17 mouse cellular contexts compared by ENCODE assay signal in the genomic region with DNA sequence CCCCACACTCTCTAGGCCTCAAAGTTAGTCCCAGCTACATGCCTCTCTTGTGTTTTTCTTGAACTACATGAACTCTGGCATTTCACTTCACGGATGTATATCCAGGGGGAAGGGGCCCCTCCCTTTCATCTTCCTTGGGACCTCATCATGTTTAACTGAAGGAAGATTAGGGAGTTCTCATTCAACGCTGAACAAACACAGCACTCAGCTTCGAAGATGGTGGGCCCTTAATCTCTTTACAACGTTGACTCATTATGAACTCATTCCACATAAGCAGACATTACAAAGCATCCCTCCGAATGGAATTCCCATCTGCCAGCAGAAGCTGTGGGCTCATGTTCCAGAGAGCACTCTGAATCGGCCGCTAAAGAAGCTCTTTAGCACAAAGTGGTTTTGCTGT.
DNase-seq lines count a peak whose midpoint lies in the region; ATAC-seq and TF ChIP-seq lines count a peak whose summit lies in the region.
"Had no signal": no experiment of that assay in that cellular context is flagged by ENCODE, and none has a peak within 500 bp of the region (broad histone marks: within the 10 kb centered on the region; RNA-seq: fewer than 3 reads in every experiment).

No protein-coding gene starts in this region.

- H3K4me2 ChIP-seq in forebrain, postnatal 0 days (ENCODE audit: low read depth) = no peak overlapping the region
- H3K4me2 ChIP-seq in midbrain, embryonic 12.5 days (replicated peaks) = no peak overlapping the region
- no peak overlapping the region for H3K4me2 ChIP-seq in midbrain, embryonic 16.5 days (ENCODE audit: low read length)
- H3K4me2 ChIP-seq: hindbrain, embryonic 14.5 days; limb, embryonic 13.5 days had no signal

- no peak for TF ChIP-seq CTCF in forebrain, postnatal 0 days (IDR thresholded peaks at IDR 0.05; ENCODE audit: low read depth)
- no peak for TF ChIP-seq CTCF in embryonic fibroblast, embryonic 13.5 days (IDR thresholded peaks at IDR 0.05; ENCODE audit: borderline replicate concordance, insufficient read depth, low read length)

- 7% methylated on average over 7 of the region's 7 CpGs for WGBS in forebrain, postnatal 0 days
- 41% methylated on average over 7 of the region's 7 CpGs for WGBS in forebrain, embryonic 10.5 days
- WGBS in midbrain, embryonic 12.5 days = 21% methylated on average over 7 of the region's 7 CpGs
- 12% methylated on average over 7 of the region's 7 CpGs for WGBS in midbrain, embryonic 16.5 days

- H3K27ac ChIP-seq in forebrain, postnatal 0 days (ENCODE audit: low read depth, low read length) = no peak overlapping the region
- no peak overlapping the region for H3K27ac ChIP-seq in forebrain, embryonic 10.5 days
- H3K27ac ChIP-seq in midbrain, embryonic 12.5 days (replicated peaks) = no peak overlapping the region
- no peak overlapping the region for H3K27ac ChIP-seq in midbrain, embryonic 16.5 days (ENCODE audit: low read length)
- H3K27ac ChIP-seq in embryonic fibroblast, embryonic 13.5 days (ENCODE audit: insufficient read depth, low read length) = peak overlapping the region; percentile 27; the same call in 1 of the 2 replicates
- H3K27ac ChIP-seq: hindbrain, embryonic 14.5 days; left cerebral cortex, adult 2 months; limb, embryonic 13.5 days; macrophage had no signal

- no peak overlapping the region for H3K9ac ChIP-seq in forebrain, postnatal 0 days
- H3K9ac ChIP-seq in midbrain, embryonic 12.5 days (replicated peaks) = no peak overlapping the region
- H3K9ac ChIP-seq in midbrain, embryonic 16.5 days (ENCODE audit: low read depth, low read length) = no peak overlapping the region
- H3K9ac ChIP-seq: hindbrain, embryonic 14.5 days; limb, embryonic 13.5 days; liver, postnatal 0 days had no signal

- no peak for TF ChIP-seq POLR2A in embryonic fibroblast, embryonic 13.5 days (IDR thresholded peaks at IDR 0.05; ENCODE audit: low read depth, low read length)

- no peak overlapping the region for H3K4me3 ChIP-seq in forebrain, postnatal 0 days (ENCODE audit: low read depth, low read length)
- H3K4me3 ChIP-seq in forebrain, embryonic 10.5 days = no peak overlapping the region
- H3K4me3 ChIP-seq in midbrain, embryonic 12.5 days = no peak overlapping the region
- H3K4me3 ChIP-seq in midbrain, embryonic 16.5 days (ENCODE audit: low read depth, low read length) = no peak overlapping the region
- no peak overlapping the region for H3K4me3 ChIP-seq in embryonic fibroblast, embryonic 13.5 days (ENCODE audit: insufficient read depth, low read length)
- H3K4me3 ChIP-seq: left cerebral cortex, adult 2 months; limb, embryonic 13.5 days had no signal

- no peaks in the 10 kb centered on the region for H3K27me3 ChIP-seq in forebrain, postnatal 0 days (ENCODE audit: insufficient read depth, low read length)
- peaks cover 67% of the 10 kb centered on the region for H3K27me3 ChIP-seq in forebrain, embryonic 10.5 days (ENCODE audit: poor library complexity, severe bottlenecking)
- peaks cover 86% of the 10 kb centered on the region for H3K27me3 ChIP-seq in midbrain, embryonic 12.5 days
- peaks cover 8% of the 10 kb centered on the region for H3K27me3 ChIP-seq in midbrain, embryonic 16.5 days (ENCODE audit: control insufficient read depth, insufficient read depth, low read depth, low read length)
- H3K27me3 ChIP-seq: limb, embryonic 13.5 days had no signal

- H3K9me3 ChIP-seq in forebrain, postnatal 0 days (ENCODE audit: low read length) = no peaks in the 10 kb centered on the region
- no peaks in the 10 kb centered on the region for H3K9me3 ChIP-seq in forebrain, embryonic 10.5 days
- H3K9me3 ChIP-seq in midbrain, embryonic 12.5 days = no peaks in the 10 kb centered on the region
- no peaks in the 10 kb centered on the region for H3K9me3 ChIP-seq in midbrain, embryonic 16.5 days (replicated peaks; ENCODE audit: control insufficient read depth, low read length, poor library complexity, severe bottlenecking)
- H3K9me3 ChIP-seq: limb, embryonic 13.5 days had no signal

- no peaks in the 10 kb centered on the region for H3K36me3 ChIP-seq in forebrain, postnatal 0 days (ENCODE audit: insufficient read depth)
- no peaks in the 10 kb centered on the region for H3K36me3 ChIP-seq in forebrain, embryonic 10.5 days (replicated peaks)
- H3K36me3 ChIP-seq in midbrain, embryonic 12.5 days = no peaks in the 10 kb centered on the region
- no peaks in the 10 kb centered on the region for H3K36me3 ChIP-seq in midbrain, embryonic 16.5 days (ENCODE audit: control insufficient read depth, insufficient read depth, low read length)
- H3K36me3 ChIP-seq: limb, embryonic 13.5 days had no signal

- H3K4me1 ChIP-seq in forebrain, postnatal 0 days (ENCODE audit: insufficient read depth) = no peaks in the 10 kb centered on the region
- H3K4me1 ChIP-seq in forebrain, embryonic 10.5 days = peaks cover 13% of the 10 kb centered on the region
- 0 out of 2 replicates have a peak, but pooled peaks cover 9% of the 10 kb centered on the region for H3K4me1 ChIP-seq in midbrain, embryonic 12.5 days
- no peaks in the 10 kb centered on the region for H3K4me1 ChIP-seq in midbrain, embryonic 16.5 days (ENCODE audit: control insufficient read depth, insufficient read depth, low read length)
- peaks cover 2% of the 10 kb centered on the region; the same call in 1 of the 2 replicates for H3K4me1 ChIP-seq in embryonic fibroblast, embryonic 13.5 days (ENCODE audit: control insufficient read depth, insufficient read depth, low read length)
- H3K4me1 ChIP-seq: limb, embryonic 13.5 days had no signal

- ATAC-seq in forebrain, postnatal 0 days = peak; percentile 20; the same call in 1 of the 2 replicates
- peak; percentile 69 for ATAC-seq in midbrain, embryonic 12.5 days (ENCODE audit: low FRiP score, low read depth)
- no peak for ATAC-seq in midbrain, embryonic 16.5 days
- ATAC-seq: liver, postnatal 0 days had no signal

- no peak for DNase-seq in forebrain, postnatal 0 days
- DNase-seq in forebrain, embryonic 10.5 days (ENCODE audit: extremely low spot score, low spot score) = no peak
- no peak for DNase-seq in adrenal gland, adult (ENCODE audit: inconsistent age in 2 of 2, low spot score in 1 of 2)
- DNase-seq in heart, adult 11 months = no peak
- DNase-seq in kidney, postnatal 14 days = no peak
- DNase-seq: adrenal gland, adult 2 months; cerebellum, adult 2 months; liver, postnatal 0 days; retina, postnatal 1 day; thymus, postnatal 25 days had no signal
